Mouse (Mus musculus) E14TG2a.4 (cell line): ENCODE measurements around the gene Cyp26b1.

Experiments used
- H3K27me3 ChIP-seq: 2 replicates; pipeline ENCODE4 v1.6.1; 2014; ENCODE audit warnings: low read length, control low read depth; ENCODE audit not compliant: insufficient read depth
- H3K36me3 ChIP-seq: 2 replicates; pipeline ENCODE4 v1.6.1; 2014; ENCODE audit warnings: low read length, control low read depth; ENCODE audit not compliant: insufficient read depth
- H3K4me1 ChIP-seq: replicated peaks from 2 replicates; pipeline ENCODE4 v1.6.1; 2014; ENCODE audit warnings: low read depth, low read length, control low read depth
- H3K4me3 ChIP-seq: replicated peaks from 2 replicates; pipeline ENCODE4 v1.5.1; 2014; ENCODE audit warnings: mild to moderate bottlenecking, low read length
- H3K9me3 ChIP-seq: 2 replicates; pipeline ENCODE4 v1.6.1; 2014; ENCODE audit warnings: low read length, control low read depth
- CTCF ChIP-seq: conservative IDR thresholded peaks from 2 replicates; pipeline ENCODE4 v1.5.1; 2014; ENCODE audit warnings: low read length
- NANOG ChIP-seq: IDR thresholded peaks from 2 replicates; pipeline ENCODE4 v1.6.1; 2014; ENCODE audit warnings: borderline replicate concordance, low read length, mixed read lengths
- POU5F1 ChIP-seq: IDR thresholded peaks from 2 replicates; pipeline ENCODE4 v1.6.1; 2014; ENCODE audit warnings: low read length, borderline replicate concordance

The Cyp26b1 gene

GRCm38 (mm10) chr6:84549852-84550437 lies 43.8 kb downstream of the Cyp26b1 start:
- no peak overlapping the region for H3K4me3 ChIP-seq
- no peaks in the 10 kb centered on the region for H3K36me3 ChIP-seq
- no peaks in the 10 kb centered on the region for H3K9me3 ChIP-seq
- TF ChIP-seq POU5F1 (no peak), NANOG (no peak), CTCF (no peak)
- no peaks in the 10 kb centered on the region for H3K4me1 ChIP-seq
- H3K27me3 ChIP-seq, result no peaks in the 10 kb centered on the region

GRCm38 (mm10) chr6:84545428-84545827 lies 48.3 kb downstream of the Cyp26b1 start:
- no peak overlapping the region for H3K4me3 ChIP-seq
- TF ChIP-seq CTCF (no peak; the same call in 1 of the 2 replicates), NANOG (no peak), POU5F1 (no peak)
- H3K4me1 ChIP-seq, result peaks cover 13% of the 10 kb centered on the region
- H3K27me3 ChIP-seq, result 0 out of 2 replicates have a peak, but pooled peaks cover under 1% of the 10 kb centered on the region
- H3K36me3 ChIP-seq, result no peaks in the 10 kb centered on the region
- H3K9me3 ChIP-seq, result no peaks in the 10 kb centered on the region

GRCm38 (mm10) chr6:84544359-84544758 lies 49.3 kb downstream of the Cyp26b1 start:
- TF ChIP-seq NANOG, result no peak
- TF ChIP-seq CTCF, result no peak
- TF ChIP-seq POU5F1, result no peak
- no peaks in the 10 kb centered on the region for H3K36me3 ChIP-seq
- no peaks in the 10 kb centered on the region for H3K9me3 ChIP-seq
- H3K4me1 ChIP-seq, result peaks cover 13% of the 10 kb centered on the region
- H3K4me3 ChIP-seq, result no peak overlapping the region
- 0 out of 2 replicates have a peak, but pooled peaks cover 4% of the 10 kb centered on the region for H3K27me3 ChIP-seq

- Histone ChIP-seq H3K4me3 (no peak overlapping the region), H3K9me3 (no peaks in the 10 kb centered on the region), H3K36me3 (no peaks in the 10 kb centered on the region), H3K27me3 (0 out of 2 replicates have a peak, but pooled peaks cover 4% of the 10 kb centered on the region), H3K4me1 (peaks cover 13% of the 10 kb centered on the region)
- TF ChIP-seq CTCF (no peak), POU5F1 (no peak), NANOG (no peak)
These were observed 50.2 kb downstream of the Cyp26b1 start for GRCm38 (mm10) chr6:84543516-84543915.

- TF ChIP-seq POU5F1 (no peak), CTCF (no peak), NANOG (no peak)
- Histone ChIP-seq H3K4me1 (peaks cover 13% of the 10 kb centered on the region), H3K27me3 (peaks cover 4% of the 10 kb centered on the region), H3K4me3 (no peak overlapping the region), H3K9me3 (no peaks in the 10 kb centered on the region), H3K36me3 (no peaks in the 10 kb centered on the region)
These were observed 53.8 kb downstream of the Cyp26b1 start for GRCm38 (mm10) chr6:84539924-84540323.

- peaks cover 4% of the 10 kb centered on the region for H3K27me3 ChIP-seq
- no peak overlapping the region for H3K4me3 ChIP-seq
- H3K4me1 ChIP-seq, result peaks cover 10% of the 10 kb centered on the region
- H3K36me3 ChIP-seq, result no peaks in the 10 kb centered on the region
- H3K9me3 ChIP-seq, result no peaks in the 10 kb centered on the region
- TF ChIP-seq CTCF (no peak), NANOG (no peak), POU5F1 (no peak)
These were observed 55.0 kb downstream of the Cyp26b1 start for GRCm38 (mm10) chr6:84538681-84539080.

DNA sequence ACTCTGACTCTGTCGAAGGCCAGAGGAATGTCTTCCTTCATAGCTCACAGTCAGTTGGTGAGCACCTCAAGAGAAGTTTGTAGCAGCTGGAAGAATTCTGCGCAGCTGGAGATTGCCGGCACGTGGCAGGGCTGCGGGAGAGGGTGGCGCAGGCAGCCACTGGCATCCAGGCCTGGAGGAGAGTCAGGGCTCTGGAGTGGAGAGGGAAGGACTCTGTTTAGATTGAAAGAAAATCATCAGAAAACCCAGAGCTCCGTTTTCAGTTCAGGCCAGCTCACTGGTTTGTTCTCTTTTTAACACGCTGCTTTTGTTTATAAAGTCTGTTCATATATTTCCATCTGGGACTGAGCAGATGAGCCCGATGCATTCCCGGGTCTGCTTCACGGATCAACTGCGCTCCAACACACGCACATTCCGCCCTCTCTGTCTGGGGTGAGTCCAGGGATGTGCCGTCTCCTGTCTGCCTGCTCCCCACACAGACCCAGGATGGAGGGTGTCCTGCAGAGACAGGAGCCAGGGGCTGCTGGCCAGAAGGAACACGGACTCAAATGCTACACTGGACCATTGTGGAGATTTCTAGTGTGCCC lies 56.0 kb downstream of the Cyp26b1 start:
- Histone ChIP-seq H3K9me3 (no peaks in the 10 kb centered on the region), H3K4me1 (peaks cover 3% of the 10 kb centered on the region; the same call in 1 of the 2 replicates), H3K27me3 (peaks cover 4% of the 10 kb centered on the region), H3K36me3 (no peaks in the 10 kb centered on the region), H3K4me3 (no peak overlapping the region)
- no peak for TF ChIP-seq NANOG
- no peak for TF ChIP-seq CTCF
- TF ChIP-seq POU5F1, result no peak

DNA sequence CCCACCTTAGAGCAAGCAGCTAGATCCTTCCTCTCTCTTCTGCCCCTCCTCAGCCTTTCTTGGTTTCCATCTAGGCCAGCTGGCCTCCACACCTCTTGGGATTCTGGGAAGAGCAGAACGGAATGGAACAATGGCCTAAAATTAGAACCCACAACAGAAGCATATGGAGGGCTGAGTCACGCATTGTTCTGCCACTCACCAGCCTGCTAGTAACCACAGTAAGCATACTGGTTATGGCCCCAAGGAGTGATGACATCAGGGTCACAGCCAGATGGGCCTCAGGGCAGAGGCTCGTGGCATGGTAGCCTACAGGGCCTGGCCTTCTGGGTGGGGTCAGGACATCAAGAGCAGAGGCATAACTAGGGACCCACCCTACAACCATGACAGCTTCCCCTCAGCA lies 58.8 kb downstream of the Cyp26b1 start:
- TF ChIP-seq CTCF (no peak), POU5F1 (no peak), NANOG (no peak)
- H3K4me1 ChIP-seq, result no peaks in the 10 kb centered on the region

More for the DNA sequence above, 58.8 kb downstream of the Cyp26b1 start:
- Histone ChIP-seq H3K4me3 (no peak overlapping the region), H3K9me3 (no peaks in the 10 kb centered on the region), H3K36me3 (no peaks in the 10 kb centered on the region), H3K27me3 (no peaks in the 10 kb centered on the region; the same call in none of the 2 replicates)
